Mouse (Mus musculus) embryonic stem cell, embryonic (primary cell): ENCODE results near the gene Ttll3.

ENCODE experiments used
- CTCF ChIA-PET, 4 experiments: fragments of 300-600 bp in 2 of 4; fragments of 350-600 bp in 2 of 4; sonication (Branson Sonifier 250); formaldehyde crosslinking; loops; one replicate each; lab custom pipeline; 2022; ENCODE audit warnings: inconsistent platforms in 2 of 4; lab: Charles Lee
- POLR2A ChIA-PET, 4 experiments: fragments of 300-600 bp in 2 of 4; fragments of 350-600 bp in 2 of 4; sonication (Branson Sonifier 250); formaldehyde crosslinking; loops; one replicate each; lab custom pipeline; 2022; ENCODE audit warnings: antibody characterized with exemption in 4 of 4, inconsistent platforms in 1 of 4; lab: Charles Lee

Ttll3 gene

DNA sequence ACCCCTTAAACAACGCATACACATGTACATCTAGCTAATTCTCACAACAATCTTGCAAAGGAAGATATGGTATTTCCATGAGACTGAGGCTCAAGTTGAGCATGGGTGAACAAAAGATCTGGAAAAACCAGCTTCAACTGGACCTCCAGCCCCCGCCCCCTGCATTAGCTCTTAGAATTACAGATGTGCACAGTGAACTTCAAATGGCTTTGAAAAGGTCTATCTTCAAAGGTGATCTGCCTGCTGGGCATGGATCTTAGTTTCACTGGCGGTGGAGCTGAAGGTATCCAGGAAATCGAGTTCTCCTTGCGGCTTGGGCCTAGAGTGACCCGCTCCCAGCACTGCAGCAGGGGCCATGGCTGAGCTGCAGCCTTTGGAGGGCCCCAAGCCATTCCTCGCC, 20.9 kb upstream of the Ttll3 start:
- ChIA-PET CTCF (interaction anchor here (0.6 to 1.9 kb wide), 9 partner anchors 11 to 199 kb away, joined by 3 to 7 read pairs (median 3); partner anchors contain the start of gene Ogg1 (in 1 of the 4)), POLR2A (interaction anchor here (0.5 to 7.2 kb wide), 58 partner anchors 8 to 330 kb away, joined by 3 to 65 read pairs (median 4); partner anchors contain the start of genes Arpc4 (in 2 of the 4), Brpf1 (in 2 of the 4), Camk1 (in 2 of the 4) and Rpusd3 (in 2 of the 4))

DNA sequence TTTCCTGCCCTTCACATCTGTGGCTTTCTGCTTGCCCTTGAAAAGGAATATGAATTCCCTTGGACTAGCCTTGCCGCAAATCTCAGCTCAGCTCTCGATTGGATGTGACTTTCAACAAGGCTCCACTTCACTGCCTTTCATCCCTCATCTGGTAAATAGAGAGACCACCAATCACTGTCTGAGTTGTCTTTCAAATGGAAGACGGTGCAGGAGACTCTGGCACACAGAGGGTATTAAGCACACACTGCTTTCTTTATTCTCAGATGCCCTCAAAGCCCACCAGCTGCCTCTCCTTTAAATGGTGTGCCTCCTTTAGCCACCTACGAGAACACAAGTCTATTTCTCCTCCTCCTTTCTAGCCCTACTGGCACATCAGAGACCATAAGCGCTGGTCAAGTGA, 20.5 kb upstream of the Ttll3 start:
- ChIA-PET POLR2A (interaction anchor here (0.5 to 7.2 kb wide), 52 partner anchors 7 to 345 kb away, joined by 3 to 65 read pairs (median 5); partner anchors contain the start of genes Arpc4 (in 2 of the 4), Brpf1 (in 2 of the 4), Camk1 (in 2 of the 4) and Rpusd3 (in 2 of the 4)), CTCF (interaction anchor here in 3 of 4 experiments (0.6 to 1.9 kb wide), 5 partner anchors 11 to 72 kb away, joined by 3 to 7 read pairs (median 5); no protein-coding TSS in a partner anchor)

DNA sequence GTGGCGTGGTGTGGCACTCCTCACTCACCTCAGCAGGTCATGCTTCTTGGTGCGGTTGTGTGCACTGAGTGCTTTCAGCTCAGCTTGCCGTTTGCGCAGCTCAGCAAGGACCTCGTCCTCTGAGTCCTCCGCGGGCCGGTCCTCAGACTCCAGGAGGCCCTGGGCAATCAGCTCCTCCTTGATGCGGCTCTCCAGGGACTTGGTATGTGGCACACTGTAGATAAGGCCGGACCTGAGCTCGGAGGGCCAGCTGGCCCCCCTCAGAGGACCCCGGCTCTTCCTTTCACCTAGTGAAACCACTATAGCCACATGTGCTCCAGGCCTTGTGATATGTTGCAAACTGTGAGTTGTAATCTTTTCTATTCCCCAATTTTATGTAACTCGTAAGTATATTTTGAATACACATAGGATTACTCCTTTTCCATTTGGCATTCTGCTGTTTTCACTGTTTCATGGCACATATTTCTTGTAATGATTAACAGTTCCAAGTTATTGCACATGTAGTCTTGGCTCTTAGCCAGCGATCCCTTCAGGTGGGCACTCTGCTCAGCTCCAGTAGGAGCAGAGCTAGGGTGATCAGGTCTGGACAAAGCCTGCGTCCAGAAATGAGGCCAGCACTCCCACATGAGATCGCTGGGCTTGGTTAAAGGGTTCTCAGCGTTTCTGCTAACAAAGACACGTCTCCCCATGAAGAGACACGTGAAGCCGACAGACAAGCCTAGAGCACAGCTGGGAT, 18.7 kb upstream of the Ttll3 start:
- POLR2A ChIA-PET: interaction anchor here in 2 of 4 experiments (0.6 to 7.2 kb wide), 16 partner anchors 7 to 324 kb away, joined by 3 to 65 read pairs (median 6); partner anchors contain the start of genes Arpc4 (in 2 of the 2), Camk1 (in 1 of the 2) and Thumpd3 (in 1 of the 2)

DNA sequence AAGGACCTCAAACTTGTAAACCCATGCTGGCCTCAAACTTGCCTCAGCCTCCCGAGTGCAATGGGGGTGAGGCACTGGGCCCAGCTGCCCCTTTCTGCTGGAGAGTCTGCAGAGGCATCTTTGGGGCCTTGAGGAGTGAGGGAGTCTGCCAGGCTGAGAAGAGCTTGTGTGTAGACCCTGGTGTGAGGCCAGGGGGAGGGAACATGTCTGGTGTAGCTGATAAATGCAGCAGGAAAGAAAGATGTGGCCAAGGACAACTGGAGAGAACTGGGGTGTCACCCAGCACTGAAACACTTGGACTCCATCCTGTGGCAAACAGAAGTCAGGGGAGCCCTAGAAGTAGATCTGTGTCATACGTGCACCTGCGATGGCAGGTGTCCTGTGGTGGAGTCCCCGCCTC, 15.6 kb upstream of the Ttll3 start:
- ChIA-PET POLR2A (interaction anchor here (0.6 to 3.5 kb wide), 9 partner anchors 9 to 31 kb away, joined by 3 to 22 read pairs (median 7); partner anchors contain the start of gene Camk1 (in 1 of the 4)), CTCF (interaction anchor here in 1 of 4 experiments (0.6 kb wide), 1 partner anchor 305 kb away, joined by 4 read pairs; no protein-coding TSS in a partner anchor)

More for the DNA sequence above, 18.7 kb upstream of the Ttll3 start:
- CTCF ChIA-PET: interaction anchor here in 1 of 4 experiments (0.9 to 1.6 kb wide), 3 partner anchors 11 to 22 kb away, joined by 3 to 4 read pairs (median 3); no protein-coding TSS in a partner anchor

DNA sequence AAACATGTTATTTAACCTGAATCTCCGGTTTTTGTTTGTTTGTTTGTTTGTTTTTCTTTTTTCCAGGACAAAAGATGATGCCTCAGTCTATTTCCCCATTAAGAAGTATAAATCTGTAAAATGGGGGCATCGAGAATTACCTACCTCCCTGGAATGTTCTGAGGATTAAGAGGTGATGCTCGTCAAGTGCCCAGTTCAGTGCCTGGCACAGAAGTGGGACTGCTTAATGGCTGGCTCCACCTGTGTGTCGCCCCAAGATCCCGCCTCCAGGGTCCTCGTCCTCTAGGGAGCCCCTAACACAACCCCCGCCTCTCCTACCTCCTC, 11.9 kb upstream of the Ttll3 start:
- CTCF ChIA-PET: no interaction called here
- POLR2A ChIA-PET: interaction anchor here in 3 of 4 experiments (0.6 to 2.0 kb wide), 6 partner anchors 9 to 297 kb away, joined by 3 to 12 read pairs (median 6); no protein-coding TSS in a partner anchor

DNA sequence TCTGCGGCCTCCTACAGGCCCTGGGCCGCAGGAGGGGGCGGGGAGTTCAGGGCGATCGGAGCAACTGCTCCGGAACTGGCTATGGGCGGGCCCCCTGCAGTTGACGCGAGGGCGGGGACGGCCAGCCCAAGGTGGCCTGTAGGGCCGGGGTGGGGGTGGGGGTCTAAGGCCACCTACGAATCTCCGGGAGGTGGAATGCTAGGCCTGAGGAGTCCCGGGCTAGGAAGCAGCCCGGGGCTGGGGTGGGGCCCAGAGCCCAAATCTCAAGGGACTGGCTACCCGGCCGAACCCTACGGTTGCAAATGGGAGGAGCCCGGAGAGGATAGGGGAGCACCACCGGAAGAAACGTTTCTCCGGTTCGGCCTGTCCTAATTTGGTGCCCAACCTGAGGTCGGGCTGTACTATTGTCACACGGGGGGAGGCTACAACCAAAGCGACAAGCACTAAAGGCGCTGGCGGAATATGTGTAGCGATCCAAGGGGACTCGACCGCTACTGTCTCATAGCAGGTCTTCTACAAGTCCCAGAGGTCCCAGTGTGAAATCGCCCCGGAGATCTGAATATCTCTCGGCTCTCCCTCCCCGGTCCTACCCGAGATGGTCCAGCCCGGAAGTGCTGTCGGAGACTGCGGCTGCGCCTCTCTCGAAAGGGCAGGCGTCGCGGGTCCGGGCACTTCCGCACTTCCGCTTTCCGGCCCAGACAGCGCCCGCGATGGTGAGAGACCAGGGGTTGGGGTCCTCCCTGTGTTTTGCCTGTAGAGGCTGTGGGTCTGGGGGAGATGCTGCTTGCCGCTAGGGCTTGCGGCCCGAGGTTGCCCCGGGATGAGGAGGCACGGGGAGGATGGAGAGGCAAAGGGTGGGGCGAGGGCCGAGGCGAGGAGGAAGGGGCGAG, 11.3 kb upstream of the Ttll3 start, which contains the start of the genes Tada3 and Arpc4:
Gene Tada3 (minus strand): TSS at position 388 of the 890 bp plus-strand sequence.
Gene Arpc4 (plus strand): TSS at position 620 of the 890 bp plus-strand sequence.
- POLR2A ChIA-PET: interaction anchor here in 3 of 4 experiments (1.1 to 8.2 kb wide), 6 partner anchors 8 to 72 kb away, joined by 3 to 82 read pairs (median 39); partner anchors contain the start of gene Ttll3 (in 2 of the 3)
- CTCF ChIA-PET: no interaction called here

DNA sequence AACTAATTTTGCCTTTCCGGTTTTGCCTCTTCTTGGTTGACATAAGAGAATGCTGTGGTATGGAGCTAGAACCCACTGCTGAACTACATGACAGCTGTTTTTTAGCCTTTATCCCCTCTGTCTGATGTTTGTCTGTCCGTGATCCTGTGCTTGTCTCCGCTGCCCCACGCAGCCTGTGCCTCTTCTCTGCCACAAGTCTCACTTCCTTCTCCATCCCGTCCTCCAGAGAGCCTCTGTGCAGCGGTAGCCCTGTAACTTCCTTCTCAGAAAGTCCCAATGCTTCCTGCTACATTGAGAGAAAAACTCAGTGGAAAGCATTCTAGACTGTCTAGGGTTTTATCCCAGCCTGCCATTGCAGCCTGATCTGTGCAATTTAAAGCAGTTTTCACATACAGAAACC, 9.8 kb upstream of the Ttll3 start:
- CTCF ChIA-PET: interaction anchor here in 1 of 4 experiments (1.7 kb wide), 1 partner anchor 11 kb away, joined by 3 read pairs; no protein-coding TSS in a partner anchor
- POLR2A ChIA-PET: interaction anchor here in 3 of 4 experiments (0.9 to 8.2 kb wide), 11 partner anchors 9 to 73 kb away, joined by 3 to 82 read pairs (median 5); partner anchors contain the start of genes Ttll3 (in 3 of the 3) and Jagn1 (in 1 of the 3)

DNA sequence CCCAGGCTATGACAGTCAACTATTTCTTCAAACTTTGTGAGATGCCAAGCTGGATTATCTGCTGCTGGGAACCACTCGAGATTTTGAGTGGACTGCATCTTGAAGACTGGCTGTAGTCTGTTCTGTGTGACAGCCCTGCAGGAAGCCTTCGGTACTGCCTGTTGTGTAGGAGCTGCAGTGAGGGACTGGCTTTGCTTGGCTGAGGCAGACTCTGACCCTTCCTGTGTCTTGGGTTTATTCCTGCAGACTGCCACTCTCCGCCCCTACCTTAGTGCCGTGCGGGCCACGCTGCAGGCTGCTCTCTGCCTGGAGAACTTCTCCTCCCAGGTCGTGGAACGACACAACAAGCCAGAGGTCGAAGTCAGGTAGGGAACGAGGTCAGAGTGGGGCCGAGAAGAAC, 8.6 kb upstream of the Ttll3 start:
- CTCF ChIA-PET: interaction anchor here (0.6 to 2.5 kb wide), 9 partner anchors 8 to 312 kb away, joined by 3 to 7 read pairs (median 3); partner anchors contain the start of gene Ttll3 (in 1 of the 4)
- POLR2A ChIA-PET: interaction anchor here (0.5 to 8.2 kb wide), 19 partner anchors 8 to 334 kb away, joined by 3 to 82 read pairs (median 4); partner anchors contain the start of genes Ttll3 (in 3 of the 4), Rpusd3 (in 1 of the 4) and Thumpd3 (in 1 of the 4)

DNA sequence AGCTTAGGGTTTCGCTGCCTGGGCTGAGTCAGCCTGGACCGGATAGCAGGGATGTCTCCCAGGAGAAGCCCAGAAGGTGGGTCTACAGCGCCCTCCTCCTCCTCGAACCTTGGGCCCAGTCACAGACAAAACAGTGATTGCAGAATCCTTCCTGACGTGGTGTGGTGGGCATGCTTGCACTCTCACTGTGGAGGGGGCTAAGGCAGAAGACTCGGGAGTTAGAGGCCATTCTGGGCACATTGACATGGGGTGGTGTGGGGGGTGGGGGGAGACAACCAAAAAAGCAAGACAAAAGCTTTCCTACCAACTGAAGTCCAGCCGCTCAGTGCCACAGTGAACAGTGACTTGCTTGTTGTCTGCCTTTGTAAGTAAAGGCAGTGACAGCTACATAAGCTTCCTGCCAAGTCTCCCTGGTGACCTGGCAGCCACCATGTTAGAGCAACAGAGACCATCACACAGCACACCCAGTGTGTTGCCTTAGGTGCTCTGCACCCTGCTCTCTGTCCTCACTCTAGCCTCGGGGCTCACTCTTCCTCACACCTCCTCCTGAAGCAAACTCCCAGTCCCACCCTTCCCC, 4.6 kb upstream of the Ttll3 start:
- CTCF ChIA-PET: interaction anchor here in 2 of 4 experiments (0.7 to 1.8 kb wide), 6 partner anchors 10 to 43 kb away, joined by 3 to 6 read pairs (median 4); no protein-coding TSS in a partner anchor
- POLR2A ChIA-PET: interaction anchor here (0.6 to 8.2 kb wide), 14 partner anchors 8 to 218 kb away, joined by 3 to 82 read pairs (median 5); partner anchors contain the start of gene Ttll3 (in 1 of the 4)

DNA sequence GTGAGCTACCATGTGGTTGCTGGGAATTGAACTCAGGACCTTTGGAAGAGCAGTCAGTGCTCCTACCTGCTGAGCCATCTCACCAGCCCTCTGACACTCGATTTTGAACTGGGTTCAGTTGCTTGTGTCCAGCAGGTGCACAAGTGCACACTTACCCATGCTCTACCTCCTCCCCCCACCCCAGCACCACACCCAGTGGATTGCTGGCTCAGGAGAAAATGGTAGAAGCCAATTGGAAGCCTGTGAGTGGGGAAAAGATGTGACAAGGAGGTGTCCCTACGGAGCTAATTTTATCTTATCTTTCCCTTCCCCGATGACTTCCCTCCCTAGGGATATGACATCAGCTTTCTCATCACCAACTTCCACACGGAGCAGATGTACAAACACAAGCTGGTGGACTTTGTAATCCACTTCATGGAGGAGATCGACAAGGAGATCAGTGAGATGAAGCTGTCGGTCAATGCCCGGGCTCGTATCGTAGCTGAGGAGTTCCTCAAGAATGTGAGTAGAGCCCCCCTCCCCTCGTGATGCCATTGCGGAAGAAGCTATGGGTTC, 3.8 kb upstream of the Ttll3 start:
- POLR2A ChIA-PET: interaction anchor here in 3 of 4 experiments (0.6 to 8.2 kb wide), 10 partner anchors 7 to 323 kb away, joined by 3 to 82 read pairs (median 4); partner anchors contain the start of genes Setd5 (in 1 of the 3) and Ttll3 (in 1 of the 3)
- CTCF ChIA-PET: interaction anchor here in 2 of 4 experiments (1.0 to 1.8 kb wide), 3 partner anchors 10 to 22 kb away, joined by 4 to 6 read pairs (median 5); no protein-coding TSS in a partner anchor

DNA sequence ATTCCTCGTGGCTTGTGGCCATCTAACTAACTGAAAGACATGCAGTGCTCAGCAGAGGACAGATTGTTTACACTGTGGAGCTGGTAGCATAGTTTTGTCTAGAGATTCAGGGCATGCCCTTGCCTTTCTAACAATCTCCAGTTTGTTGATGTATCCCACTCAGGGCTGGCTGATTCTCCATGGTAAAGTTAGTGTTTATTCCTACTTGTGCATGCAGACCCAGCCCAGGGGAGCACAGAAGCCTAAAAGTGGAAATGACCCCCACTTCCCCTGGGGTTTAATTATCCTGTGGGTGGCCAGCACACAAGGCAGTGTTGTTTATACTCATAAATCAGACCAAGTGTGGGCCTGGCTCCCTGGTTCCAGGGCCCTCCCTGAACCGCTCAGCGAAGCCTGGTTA, 3.0 kb upstream of the Ttll3 start:
- ChIA-PET POLR2A (interaction anchor here in 2 of 4 experiments (1.6 to 8.2 kb wide), 3 partner anchors 6 to 11 kb away, joined by 4 to 82 read pairs (median 20); partner anchors contain the start of gene Ttll3 (in 1 of the 2)), CTCF (no interaction called here)

DNA sequence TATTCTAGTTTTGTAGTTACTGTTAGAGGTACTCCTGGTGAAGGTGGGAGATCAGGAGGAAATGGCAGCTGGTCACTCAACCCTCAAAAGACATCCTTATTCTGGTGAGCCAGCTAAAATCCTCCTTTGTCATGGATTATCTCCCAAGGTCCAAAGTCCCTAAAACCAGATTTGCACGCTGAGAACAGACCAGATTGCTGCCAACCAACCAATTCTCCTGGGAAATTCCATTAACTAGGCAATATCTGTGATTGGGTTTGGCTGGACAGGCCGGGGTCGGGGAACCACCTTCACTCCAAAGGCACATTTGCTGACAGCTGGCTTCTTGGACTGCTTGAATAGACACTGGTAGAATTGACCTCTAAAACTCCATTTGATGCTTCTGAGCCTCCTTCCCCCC, 1.7 kb downstream of the Ttll3 start:
- CTCF ChIA-PET: no interaction called here
- POLR2A ChIA-PET: interaction anchor here in 2 of 4 experiments (0.6 to 12.1 kb wide), 9 partner anchors 9 to 139 kb away, joined by 4 to 114 read pairs (median 13); partner anchors contain the start of genes Arpc4 (in 1 of the 2), Brpf1 (in 1 of the 2) and Camk1 (in 1 of the 2)

DNA sequence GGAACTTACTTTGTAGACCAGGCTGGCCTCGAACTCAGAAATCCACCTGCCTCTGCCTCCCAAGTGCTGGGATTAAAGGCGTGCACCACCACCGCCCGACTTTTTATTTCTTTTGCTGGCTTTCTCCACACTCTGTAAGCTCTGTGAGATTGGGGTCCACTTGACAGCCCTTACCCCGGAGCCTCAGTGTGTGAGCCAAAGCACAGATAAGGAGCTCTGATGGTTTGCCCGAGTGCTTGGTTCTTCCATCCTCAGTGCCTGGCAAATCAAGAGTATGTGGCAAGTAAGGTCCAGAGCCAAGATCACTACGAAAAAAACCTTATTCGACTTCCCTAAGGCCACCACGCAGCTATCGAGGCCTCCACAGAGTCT, 2.9 kb downstream of the Ttll3 start:
- POLR2A ChIA-PET: interaction anchor here (0.6 to 12.1 kb wide), 50 partner anchors 8 to 346 kb away, joined by 3 to 114 read pairs (median 4); partner anchors contain the start of genes Arpc4 (in 2 of the 4), Rpusd3 (in 2 of the 4), Brpf1 (in 1 of the 4) and Camk1 (in 1 of the 4)
- CTCF ChIA-PET: interaction anchor here in 3 of 4 experiments (0.5 to 1.5 kb wide), 12 partner anchors 11 to 271 kb away, joined by 3 to 7 read pairs (median 4); no protein-coding TSS in a partner anchor

DNA sequence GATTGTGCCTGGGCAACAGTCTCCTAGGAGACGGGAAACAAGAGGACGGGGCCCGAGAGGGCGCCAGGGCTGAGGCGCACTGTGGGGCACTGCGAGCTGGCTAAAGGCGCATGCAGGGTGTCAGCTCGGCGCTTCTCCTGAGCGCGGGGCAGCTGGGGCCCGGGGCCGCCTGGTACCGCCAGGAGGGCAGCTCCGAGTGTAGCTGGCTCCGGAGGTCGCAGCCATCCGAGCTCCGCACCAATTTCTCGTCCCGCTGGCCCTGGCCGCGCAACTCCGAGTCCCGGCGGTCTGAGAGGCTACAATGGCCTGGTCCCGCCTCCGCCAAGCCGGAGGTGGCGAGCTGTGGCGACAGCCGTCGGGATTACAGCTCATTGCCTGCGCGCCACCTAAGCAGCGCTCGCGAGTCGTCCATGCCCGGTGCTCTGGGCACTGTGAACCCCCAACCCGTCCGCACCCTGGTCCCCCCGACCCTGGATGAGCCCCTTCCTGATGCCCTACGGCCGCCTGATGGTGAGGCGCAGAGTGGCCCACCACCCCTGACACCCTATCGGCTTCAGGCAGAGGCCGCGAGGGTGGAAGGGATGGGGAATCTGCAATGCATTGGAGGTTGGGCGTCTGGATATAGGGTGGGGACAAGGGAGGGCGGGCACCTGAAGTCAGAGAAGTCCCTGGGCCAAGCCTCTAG, 3.5 kb downstream of the Ttll3 start:
- ChIA-PET POLR2A (interaction anchor here (0.6 to 12.1 kb wide), 50 partner anchors 8 to 347 kb away, joined by 3 to 114 read pairs (median 4); partner anchors contain the start of genes Arpc4 (in 2 of the 4), Rpusd3 (in 2 of the 4), Brpf1 (in 1 of the 4) and Camk1 (in 1 of the 4)), CTCF (interaction anchor here in 3 of 4 experiments (0.5 to 1.5 kb wide), 13 partner anchors 10 to 270 kb away, joined by 3 to 7 read pairs (median 3); no protein-coding TSS in a partner anchor)

DNA sequence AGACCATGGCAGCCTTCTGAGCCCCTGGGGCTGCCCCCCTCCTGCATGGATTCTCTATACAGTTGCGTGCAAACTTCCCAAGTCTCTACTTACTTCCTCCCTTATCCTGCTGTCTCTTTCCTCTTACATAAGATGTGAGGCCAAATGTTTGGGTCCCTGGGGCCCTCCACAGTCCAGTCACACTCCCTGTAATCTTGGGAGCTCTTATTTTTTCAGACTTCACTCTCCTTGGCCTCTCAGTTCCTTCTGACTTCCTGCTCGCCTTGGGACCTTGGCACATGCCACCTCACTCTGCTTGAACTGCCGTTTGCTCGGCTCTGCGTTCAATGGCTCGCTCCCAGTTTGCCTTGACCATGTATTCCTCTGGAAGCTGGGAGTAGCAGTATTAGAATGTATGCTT, 4.9 kb downstream of the Ttll3 start:
- ChIA-PET CTCF (interaction anchor here in 3 of 4 experiments (0.6 to 1.9 kb wide), 3 partner anchors 9 to 1043 kb away, joined by 3 to 6 read pairs (median 4); no protein-coding TSS in a partner anchor), POLR2A (interaction anchor here in 2 of 4 experiments (0.5 to 12.1 kb wide), 7 partner anchors 12 to 112 kb away, joined by 3 to 114 read pairs (median 4); partner anchors contain the start of genes Arpc4 (in 1 of the 2) and Cpne9 (in 1 of the 2))
